Mouse (Mus musculus): ENCODE data around the gene Auts2. TPM values are rescaled to one million over a fixed set of nuclear protein-coding genes. Genes with fewer than 3 reads are reported as not detected.

Gene Auts2
- polyA plus RNA-seq, 1 experiment from 2014 or later: 70.3 TPM

GRCm38 (mm10) chr5:131581110-131582050 lies 961.8 kb downstream of the Auts2 start:
- Histone ChIP-seq H3K4me1 (replicated peaks; ENCODE audit: control insufficient read depth, insufficient read depth, low read length) (peaks cover 19% of the 10 kb centered on the region), H3K27me3 (ENCODE audit: control insufficient read depth, insufficient read depth, low read length) (peaks cover 5% of the 10 kb centered on the region; the same call in 1 of the 2 replicates), H3K9ac (ENCODE audit: low read depth, low read length) (no peak overlapping the region), H3K9me3 (ENCODE audit: control insufficient read depth, low read length) (no peaks in the 10 kb centered on the region), H3K4me2 (replicated peaks; ENCODE audit: low read depth, low read length) (no peak overlapping the region), H3K4me3 (ENCODE audit: low read depth, low read length) (no peak overlapping the region), H3K27ac (ENCODE audit: low read depth, low read length) (no peak overlapping the region), H3K36me3 (ENCODE audit: control insufficient read depth, insufficient read depth, low read length) (no peaks in the 10 kb centered on the region)
- ATAC-seq (ENCODE audit: low FRiP score) (no peak), DNase-seq (ENCODE audit: low spot score) (no peak)
- 68% methylated on average over 23 of the region's 23 CpGs for WGBS

GRCm38 (mm10) chr5:131578737-131579136 lies 964.4 kb downstream of the Auts2 start:
- no peak overlapping the region for H3K4me3 ChIP-seq (ENCODE audit: low read depth, low read length)
- peaks cover 10% of the 10 kb centered on the region for H3K4me1 ChIP-seq (replicated peaks; ENCODE audit: control insufficient read depth, insufficient read depth, low read length)
- 90% methylated on average over 9 of the region's 9 CpGs for WGBS
- DNase-seq (ENCODE audit: low spot score): no peak
- H3K9me3 ChIP-seq (ENCODE audit: control insufficient read depth, low read length): no peaks in the 10 kb centered on the region
- ATAC-seq (ENCODE audit: low FRiP score): no peak
- H3K36me3 ChIP-seq (ENCODE audit: control insufficient read depth, insufficient read depth, low read length): no peaks in the 10 kb centered on the region
- no peak overlapping the region for H3K27ac ChIP-seq (ENCODE audit: low read depth, low read length)
- H3K27me3 ChIP-seq (ENCODE audit: control insufficient read depth, insufficient read depth, low read length): peaks cover 5% of the 10 kb centered on the region
- H3K4me2 ChIP-seq (replicated peaks; ENCODE audit: low read depth, low read length): no peak overlapping the region
- no peak overlapping the region for H3K9ac ChIP-seq (ENCODE audit: low read depth, low read length)

- Histone ChIP-seq H3K27ac (ENCODE audit: low read depth, low read length) (peak overlapping the region; percentile 71), H3K9ac (ENCODE audit: low read depth, low read length) (no peak overlapping the region), H3K4me3 (ENCODE audit: low read depth, low read length) (no peak overlapping the region), H3K27me3 (ENCODE audit: control insufficient read depth, insufficient read depth, low read length) (peaks cover 5% of the 10 kb centered on the region), H3K36me3 (ENCODE audit: control insufficient read depth, insufficient read depth, low read length) (no peaks in the 10 kb centered on the region), H3K4me2 (replicated peaks; ENCODE audit: low read depth, low read length) (no peak overlapping the region), H3K9me3 (ENCODE audit: control insufficient read depth, low read length) (no peaks in the 10 kb centered on the region), H3K4me1 (replicated peaks; ENCODE audit: control insufficient read depth, insufficient read depth, low read length) (peaks cover 10% of the 10 kb centered on the region)
- WGBS: 65% methylated on average over 11 of the region's 11 CpGs
- ATAC-seq (ENCODE audit: low FRiP score) (peak; percentile 56; the same call in 1 of the 2 replicates), DNase-seq (ENCODE audit: low spot score) (peak; percentile 47)
Measured at GRCm38 (mm10) chr5:131575733-131576265, 967.3 kb downstream of the Auts2 start.

- DNase-seq (ENCODE audit: low spot score): peak; percentile 60
- 31% methylated on average over 5 of the region's 5 CpGs for WGBS
- H3K27me3 ChIP-seq (ENCODE audit: control insufficient read depth, insufficient read depth, low read length): peaks cover 5% of the 10 kb centered on the region
Measured at GRCm38 (mm10) chr5:131575086-131575514, 968.0 kb downstream of the Auts2 start.

GRCm38 (mm10) chr5:131574469-131575085 lies 968.6 kb downstream of the Auts2 start:
- Histone ChIP-seq H3K4me3 (ENCODE audit: low read depth, low read length) (no peak overlapping the region), H3K36me3 (ENCODE audit: control insufficient read depth, insufficient read depth, low read length) (no peaks in the 10 kb centered on the region), H3K27ac (ENCODE audit: low read depth, low read length) (peak overlapping the region; percentile 71), H3K4me1 (replicated peaks; ENCODE audit: control insufficient read depth, insufficient read depth, low read length) (peaks cover 10% of the 10 kb centered on the region), H3K9me3 (ENCODE audit: control insufficient read depth, low read length) (no peaks in the 10 kb centered on the region), H3K4me2 (replicated peaks; ENCODE audit: low read depth, low read length) (peak overlapping the region; percentile 11; the same call in 1 of the 2 replicates), H3K9ac (ENCODE audit: low read depth, low read length) (no peak overlapping the region), H3K27me3 (ENCODE audit: control insufficient read depth, insufficient read depth, low read length) (peaks cover 5% of the 10 kb centered on the region)
- 57% methylated on average over 16 of the region's 16 CpGs for WGBS
- peak; percentile 54 for ATAC-seq (ENCODE audit: low FRiP score)
- DNase-seq (ENCODE audit: low spot score): peak; percentile 30

More at GRCm38 (mm10) chr5:131575086-131575514, 968.0 kb downstream of the Auts2 start:
- peaks cover 10% of the 10 kb centered on the region for H3K4me1 ChIP-seq (replicated peaks; ENCODE audit: control insufficient read depth, insufficient read depth, low read length)
- H3K36me3 ChIP-seq (ENCODE audit: control insufficient read depth, insufficient read depth, low read length): no peaks in the 10 kb centered on the region
- H3K9ac ChIP-seq (ENCODE audit: low read depth, low read length): no peak overlapping the region
- peak overlapping the region; percentile 71 for H3K27ac ChIP-seq (ENCODE audit: low read depth, low read length)
- ATAC-seq (ENCODE audit: low FRiP score): peak; percentile 81
- H3K4me2 ChIP-seq (replicated peaks; ENCODE audit: low read depth, low read length): peak overlapping the region; percentile 11; the same call in 1 of the 2 replicates
- H3K4me3 ChIP-seq (ENCODE audit: low read depth, low read length): no peak overlapping the region
- no peaks in the 10 kb centered on the region for H3K9me3 ChIP-seq (ENCODE audit: control insufficient read depth, low read length)

- no peaks in the 10 kb centered on the region for H3K36me3 ChIP-seq (ENCODE audit: control insufficient read depth, insufficient read depth, low read length)
- 0 out of 2 replicates have a peak, but pooled peaks have one; percentile 9 for ATAC-seq (ENCODE audit: low FRiP score)
- H3K4me1 ChIP-seq (replicated peaks; ENCODE audit: control insufficient read depth, insufficient read depth, low read length): peaks cover 10% of the 10 kb centered on the region
- peaks cover 4% of the 10 kb centered on the region for H3K27me3 ChIP-seq (ENCODE audit: control insufficient read depth, insufficient read depth, low read length)
- no peak overlapping the region for H3K9ac ChIP-seq (ENCODE audit: low read depth, low read length)
- no peaks in the 10 kb centered on the region for H3K9me3 ChIP-seq (ENCODE audit: control insufficient read depth, low read length)
- H3K27ac ChIP-seq (ENCODE audit: low read depth, low read length): no peak overlapping the region
- 83% methylated on average over 18 of the region's 18 CpGs for WGBS
- no peak for DNase-seq (ENCODE audit: low spot score)
- no peak overlapping the region for H3K4me3 ChIP-seq (ENCODE audit: low read depth, low read length)
- H3K4me2 ChIP-seq (replicated peaks; ENCODE audit: low read depth, low read length): no peak overlapping the region
Measured at GRCm38 (mm10) chr5:131573296-131574177, 969.6 kb downstream of the Auts2 start.

- Histone ChIP-seq H3K4me3 (ENCODE audit: low read depth, low read length) (no peak overlapping the region), H3K36me3 (ENCODE audit: control insufficient read depth, insufficient read depth, low read length) (no peaks in the 10 kb centered on the region), H3K9ac (ENCODE audit: low read depth, low read length) (no peak overlapping the region), H3K27me3 (ENCODE audit: control insufficient read depth, insufficient read depth, low read length) (no peaks in the 10 kb centered on the region), H3K4me2 (replicated peaks; ENCODE audit: low read depth, low read length) (no peak overlapping the region), H3K9me3 (ENCODE audit: control insufficient read depth, low read length) (no peaks in the 10 kb centered on the region), H3K27ac (ENCODE audit: low read depth, low read length) (no peak overlapping the region), H3K4me1 (replicated peaks; ENCODE audit: control insufficient read depth, insufficient read depth, low read length) (no peaks in the 10 kb centered on the region)
- ATAC-seq (ENCODE audit: low FRiP score) (no peak), DNase-seq (ENCODE audit: low spot score) (no peak)
- WGBS: 75% methylated on average over 6 of the region's 6 CpGs
Measured at GRCm38 (mm10) chr5:131566032-131566431, 977.1 kb downstream of the Auts2 start.

Measured in hindbrain, embryonic 11.5 days (tissue).